In the genomic region with DNA sequence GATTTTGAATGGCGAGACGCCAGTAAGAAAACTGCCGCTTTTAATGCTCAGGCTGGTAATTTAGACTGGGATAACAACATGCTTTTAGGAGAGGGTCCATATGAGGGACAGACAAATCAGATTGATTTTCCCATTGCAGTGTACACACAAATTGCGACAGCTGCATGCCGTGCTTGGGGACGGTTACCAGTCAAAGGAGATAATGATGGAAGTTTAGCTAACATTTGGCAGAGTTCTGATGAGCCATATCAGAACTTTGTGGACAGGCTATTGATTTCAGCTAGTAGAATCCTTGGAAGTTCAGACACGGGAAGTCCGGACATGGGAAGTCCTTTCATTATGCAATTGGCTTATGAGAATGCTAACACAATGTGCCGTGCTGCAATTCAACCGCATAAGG, we compare ENCODE assay signal across 40 mouse cellular contexts. TPM values are rescaled to one million over a fixed set of nuclear protein-coding genes. Genes with fewer than 3 reads are reported as not detected.
"Had no signal": no experiment of that assay in that cellular context is flagged by ENCODE, and none has a peak within 500 bp of the region (broad histone marks: within the 10 kb centered on the region; RNA-seq: fewer than 3 reads in every experiment).

No protein-coding gene starts in this region.

RNA-seq across cellular contexts. Expression of gene Olfr695, which starts 8.5 kb away (rescaled TPM):
- total RNA-seq: heart, postnatal 10 days; heart, postnatal 14 days; heart, postnatal 25 days; heart, postnatal 36 days; heart, postnatal 4 days; hematopoietic stem cell, adult 5-6 weeks; hindbrain, postnatal 0 days; layer of hippocampus, adult 18-20 months; layer of hippocampus, adult 2 months; layer of hippocampus, adult 8-10 months; layer of hippocampus, postnatal 10 days; layer of hippocampus, postnatal 14 days; layer of hippocampus, postnatal 25 days; layer of hippocampus, postnatal 36 days had no signal
- polyA plus RNA-seq: heart, embryonic 10.5 days; heart, embryonic 11.5 days; heart, embryonic 12.5 days; heart, embryonic 13.5 days; heart, embryonic 14.5 days; heart, embryonic 15.5 days; heart, embryonic 16.5 days; heart, postnatal 0 days; hindbrain, embryonic 10.5 days; hindbrain, embryonic 11.5 days; hindbrain, embryonic 12.5 days; hindbrain, embryonic 13.5 days; hindbrain, embryonic 14.5 days; hindbrain, embryonic 15.5 days; hindbrain, embryonic 16.5 days; hindbrain, postnatal 0 days; inflammation-experienced regulatory T-cells, adult 6 months; intestine, embryonic 14.5 days; intestine, embryonic 15.5 days; intestine, embryonic 16.5 days; intestine, postnatal 0 days; kidney, adult 2 months; kidney, embryonic 14.5 days; kidney, embryonic 15.5 days; kidney, embryonic 16.5 days; kidney, postnatal 0 days; large intestine, adult 2 months had no signal

RNA-seq across cellular contexts. Expression of gene Olfr694, which starts 16.1 kb away (rescaled TPM):
- total RNA-seq: heart, postnatal 10 days; heart, postnatal 14 days; heart, postnatal 25 days; heart, postnatal 36 days; heart, postnatal 4 days; hematopoietic stem cell, adult 5-6 weeks; hindbrain, postnatal 0 days; layer of hippocampus, adult 18-20 months; layer of hippocampus, adult 2 months; layer of hippocampus, adult 8-10 months; layer of hippocampus, postnatal 10 days; layer of hippocampus, postnatal 14 days; layer of hippocampus, postnatal 25 days; layer of hippocampus, postnatal 36 days had no signal
- polyA plus RNA-seq: heart, embryonic 10.5 days; heart, embryonic 11.5 days; heart, embryonic 12.5 days; heart, embryonic 13.5 days; heart, embryonic 14.5 days; heart, embryonic 15.5 days; heart, embryonic 16.5 days; heart, postnatal 0 days; hindbrain, embryonic 10.5 days; hindbrain, embryonic 11.5 days; hindbrain, embryonic 12.5 days; hindbrain, embryonic 13.5 days; hindbrain, embryonic 14.5 days; hindbrain, embryonic 15.5 days; hindbrain, embryonic 16.5 days; hindbrain, postnatal 0 days; inflammation-experienced regulatory T-cells, adult 6 months; intestine, embryonic 14.5 days; intestine, embryonic 15.5 days; intestine, embryonic 16.5 days; intestine, postnatal 0 days; kidney, adult 2 months; kidney, embryonic 14.5 days; kidney, embryonic 15.5 days; kidney, embryonic 16.5 days; kidney, postnatal 0 days; large intestine, adult 2 months had no signal

RNA-seq across cellular contexts. Expression of gene Olfr693, which starts 27.3 kb away (rescaled TPM):
- total RNA-seq: heart, postnatal 10 days; heart, postnatal 14 days; heart, postnatal 25 days; heart, postnatal 36 days; heart, postnatal 4 days; hematopoietic stem cell, adult 5-6 weeks; layer of hippocampus, adult 18-20 months; layer of hippocampus, adult 2 months; layer of hippocampus, adult 8-10 months; layer of hippocampus, postnatal 10 days; layer of hippocampus, postnatal 14 days; layer of hippocampus, postnatal 25 days; layer of hippocampus, postnatal 36 days had no signal
- polyA plus RNA-seq: heart, embryonic 10.5 days; heart, embryonic 11.5 days; heart, embryonic 12.5 days; heart, embryonic 13.5 days; heart, embryonic 14.5 days; heart, embryonic 15.5 days; heart, embryonic 16.5 days; heart, postnatal 0 days; hindbrain, embryonic 10.5 days; hindbrain, embryonic 11.5 days; hindbrain, embryonic 12.5 days; hindbrain, embryonic 13.5 days; hindbrain, embryonic 14.5 days; hindbrain, embryonic 15.5 days; hindbrain, embryonic 16.5 days; hindbrain, postnatal 0 days; inflammation-experienced regulatory T-cells, adult 6 months; intestine, embryonic 14.5 days; intestine, embryonic 15.5 days; intestine, embryonic 16.5 days; intestine, postnatal 0 days; kidney, adult 2 months; kidney, embryonic 14.5 days; kidney, embryonic 15.5 days; kidney, embryonic 16.5 days; kidney, postnatal 0 days; large intestine, adult 2 months had no signal

RNA-seq across cellular contexts. Expression of gene Olfr697, which starts 34.5 kb away (rescaled TPM):
- total RNA-seq: heart, postnatal 10 days; heart, postnatal 14 days; heart, postnatal 25 days; heart, postnatal 36 days; heart, postnatal 4 days; hematopoietic stem cell, adult 5-6 weeks; hindbrain, postnatal 0 days; layer of hippocampus, adult 18-20 months; layer of hippocampus, adult 2 months; layer of hippocampus, adult 8-10 months; layer of hippocampus, postnatal 10 days; layer of hippocampus, postnatal 14 days; layer of hippocampus, postnatal 25 days; layer of hippocampus, postnatal 36 days had no signal
- polyA plus RNA-seq: heart, embryonic 10.5 days; heart, embryonic 11.5 days; heart, embryonic 12.5 days; heart, embryonic 13.5 days; heart, embryonic 14.5 days; heart, embryonic 15.5 days; heart, embryonic 16.5 days; heart, postnatal 0 days; hindbrain, embryonic 10.5 days; hindbrain, embryonic 11.5 days; hindbrain, embryonic 12.5 days; hindbrain, embryonic 13.5 days; hindbrain, embryonic 14.5 days; hindbrain, embryonic 15.5 days; hindbrain, embryonic 16.5 days; hindbrain, postnatal 0 days; inflammation-experienced regulatory T-cells, adult 6 months; intestine, embryonic 14.5 days; intestine, embryonic 15.5 days; intestine, embryonic 16.5 days; intestine, postnatal 0 days; kidney, adult 2 months; kidney, embryonic 14.5 days; kidney, embryonic 15.5 days; kidney, embryonic 16.5 days; kidney, postnatal 0 days; large intestine, adult 2 months had no signal

RNA-seq across cellular contexts. Expression of gene Olfr698, which starts 47.5 kb away (rescaled TPM):
- total RNA-seq: heart, postnatal 10 days; heart, postnatal 14 days; heart, postnatal 25 days; heart, postnatal 36 days; heart, postnatal 4 days; hematopoietic stem cell, adult 5-6 weeks; hindbrain, postnatal 0 days; layer of hippocampus, adult 18-20 months; layer of hippocampus, adult 2 months; layer of hippocampus, adult 8-10 months; layer of hippocampus, postnatal 10 days; layer of hippocampus, postnatal 14 days; layer of hippocampus, postnatal 25 days; layer of hippocampus, postnatal 36 days had no signal
- polyA plus RNA-seq: heart, embryonic 10.5 days; heart, embryonic 11.5 days; heart, embryonic 12.5 days; heart, embryonic 13.5 days; heart, embryonic 14.5 days; heart, embryonic 15.5 days; heart, embryonic 16.5 days; heart, postnatal 0 days; hindbrain, embryonic 10.5 days; hindbrain, embryonic 11.5 days; hindbrain, embryonic 12.5 days; hindbrain, embryonic 13.5 days; hindbrain, embryonic 14.5 days; hindbrain, embryonic 15.5 days; hindbrain, embryonic 16.5 days; hindbrain, postnatal 0 days; inflammation-experienced regulatory T-cells, adult 6 months; intestine, embryonic 14.5 days; intestine, embryonic 15.5 days; intestine, embryonic 16.5 days; intestine, postnatal 0 days; kidney, adult 2 months; kidney, embryonic 14.5 days; kidney, embryonic 15.5 days; kidney, embryonic 16.5 days; kidney, postnatal 0 days; large intestine, adult 2 months had no signal
